In the genomic region with DNA sequence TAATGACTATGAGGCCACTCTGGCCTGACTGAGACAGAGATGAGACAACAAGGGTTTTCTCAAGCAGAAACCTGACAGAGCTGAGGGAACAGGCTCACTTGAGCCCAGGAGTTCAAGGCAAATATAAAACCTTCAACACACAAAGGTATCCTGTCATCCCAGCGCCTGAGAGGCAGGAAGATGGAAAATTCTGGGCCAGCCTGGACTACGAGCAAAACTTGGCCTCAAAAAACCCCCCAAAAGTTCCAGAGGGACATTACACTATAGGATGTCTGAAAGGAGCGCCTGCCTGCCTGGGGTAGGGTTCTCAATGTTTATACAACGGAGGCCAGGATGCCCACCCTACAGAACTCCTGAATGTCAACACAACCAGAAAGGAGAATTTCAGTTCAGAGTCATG, we compare ENCODE assay signal across 8 mouse cellular contexts. TPM values are rescaled to one million over a fixed set of nuclear protein-coding genes. Genes with fewer than 3 reads are reported as not detected.
DNase-seq lines count a peak whose midpoint lies in the region; ATAC-seq and TF ChIP-seq lines count a peak whose summit lies in the region.

No protein-coding gene starts in this region.

- peak; percentile 22 for DNase-seq in cerebellum, adult 11-12 months
- DNase-seq in cerebellum, adult 18-20 months = no peak
- DNase-seq in spleen, adult 2 months (ENCODE audit: low read depth in 1 of 2, low spot score in 2 of 2) = no peak
- no peak for DNase-seq in spleen, postnatal 36 days (ENCODE audit: low spot score in 2 of 2)
- no peak for DNase-seq in stomach, postnatal 0 days (ENCODE audit: low spot score)
- DNase-seq in urinary bladder, postnatal 36 days (ENCODE audit: low spot score in 2 of 2) = no peak

- no peak for TF ChIP-seq CTCF in spleen, adult 2 months (IDR thresholded peaks at IDR 0.05; ENCODE audit: extremely low read depth, insufficient read depth, insufficient read length, insufficient replicate concordance)
- TF ChIP-seq CTCF in stomach, postnatal 0 days (IDR thresholded peaks at IDR 0.05; ENCODE audit: low read depth) = no peak

- no peaks in the 10 kb centered on the region for H3K27me3 ChIP-seq in spleen, adult 2 months (ENCODE audit: control insufficient read depth, insufficient read depth, low read length)
- no peaks in the 10 kb centered on the region for H3K27me3 ChIP-seq in limb, embryonic 15.5 days
- H3K27me3 ChIP-seq in stomach, postnatal 0 days (ENCODE audit: control insufficient read depth, insufficient read depth, low read length) = no peaks in the 10 kb centered on the region

- ATAC-seq in limb, embryonic 15.5 days (ENCODE audit: insufficient number of reproducible peaks, low FRiP score, low TSS enrichment, low read depth) = no peak
- ATAC-seq in stomach, postnatal 0 days (ENCODE audit: low FRiP score, low TSS enrichment) = no peak
- ATAC-seq in megakaryocyte-erythroid progenitor cell, adult 5-6 weeks (replicated peaks; ENCODE audit: low FRiP score, low TSS enrichment, poor library complexity, severe bottlenecking) = no peak

- peak overlapping the region; percentile 97 for H3K9ac ChIP-seq in limb, embryonic 15.5 days
- H3K9ac ChIP-seq in stomach, postnatal 0 days (ENCODE audit: low read length) = peak overlapping the region; percentile 92

- H3K27ac ChIP-seq in spleen, adult 2 months (ENCODE audit: insufficient read depth, low read length) = peak overlapping the region; percentile 82
- H3K27ac ChIP-seq in limb, embryonic 15.5 days = 0 out of 2 replicates have a peak overlapping the region, but pooled peaks have one; percentile 13
- H3K27ac ChIP-seq in stomach, postnatal 0 days (replicated peaks) = peak overlapping the region; percentile 70

- TF ChIP-seq EP300 in stomach, postnatal 0 days (optimal IDR thresholded peaks at IDR 0.05) = no peak

- no peaks in the 10 kb centered on the region for H3K9me3 ChIP-seq in limb, embryonic 15.5 days
- H3K9me3 ChIP-seq in stomach, postnatal 0 days (ENCODE audit: control insufficient read depth, low read length) = no peaks in the 10 kb centered on the region

- peak overlapping the region; percentile 29 for H3K4me3 ChIP-seq in spleen, adult 2 months (ENCODE audit: extremely low read depth, insufficient read depth, insufficient read length)
- peak overlapping the region; percentile 88 for H3K4me3 ChIP-seq in limb, embryonic 15.5 days
- peak overlapping the region; percentile 77 for H3K4me3 ChIP-seq in stomach, postnatal 0 days (ENCODE audit: low read depth, low read length)

- peak overlapping the region; percentile 49 for H3K4me2 ChIP-seq in limb, embryonic 15.5 days
- peak overlapping the region; percentile 61 for H3K4me2 ChIP-seq in stomach, postnatal 0 days (replicated peaks; ENCODE audit: low read depth)

- peaks cover 33% of the 10 kb centered on the region; the same call in 1 of the 2 replicates for H3K4me1 ChIP-seq in spleen, adult 2 months (ENCODE audit: control insufficient read depth, insufficient read depth, insufficient read length)
- H3K4me1 ChIP-seq in limb, embryonic 15.5 days = peaks cover 54% of the 10 kb centered on the region
- H3K4me1 ChIP-seq in stomach, postnatal 0 days (replicated peaks; ENCODE audit: control insufficient read depth, insufficient read depth) = peaks cover 8% of the 10 kb centered on the region

- TF ChIP-seq POLR2A in spleen, adult 2 months (IDR thresholded peaks at IDR 0.05; ENCODE audit: low read depth, low read length) = no peak

- no peaks in the 10 kb centered on the region for H3K36me3 ChIP-seq in spleen, adult 2 months (ENCODE audit: control insufficient read depth, insufficient read depth, low read length)
- peaks cover 38% of the 10 kb centered on the region for H3K36me3 ChIP-seq in limb, embryonic 15.5 days
- no peaks in the 10 kb centered on the region for H3K36me3 ChIP-seq in stomach, postnatal 0 days (ENCODE audit: control insufficient read depth, insufficient read depth, low read length)

- WGBS in spleen, adult 2 months = 67% methylated on average over 4 of the region's 4 CpGs
- 67% methylated on average over 4 of the region's 4 CpGs for WGBS in limb, embryonic 15.5 days
- WGBS in stomach, postnatal 0 days = 36% methylated on average over 4 of the region's 4 CpGs

RNA-seq across cellular contexts. Expression of a gene that starts 1.2 kb away (rescaled TPM):
- 72.3 and 80.8 TPM in 2 replicates for polyA plus RNA-seq in spleen, adult 2 months (2012; rRNA removed)
- 210 and 217 TPM in 2 replicates for polyA plus RNA-seq in limb, embryonic 15.5 days (2015; fragmentation: Nextera tagmentation; extraction: Ambion mirVana)
- polyA plus RNA-seq in stomach, postnatal 0 days (2015; fragmentation: Nextera tagmentation; extraction: Ambion mirVana) = 100 and 101 TPM in 2 replicates
- 25.2 and 35.7 TPM in 2 replicates for total RNA-seq in megakaryocyte-erythroid progenitor cell, adult 5-6 weeks (2014; fragmentation: Nextera tagmentation)
- 13.6 and 22.1 TPM in 2 replicates for total RNA-seq in megakaryocyte-erythroid progenitor cell, adult 5-6 weeks (2017)

RNA-seq across cellular contexts. Expression of a gene that starts 5.0 kb away (rescaled TPM):
- 2.8 and 4.3 TPM in 2 replicates for polyA plus RNA-seq in spleen, adult 2 months (2012; rRNA removed)
- polyA plus RNA-seq in limb, embryonic 15.5 days (2015; fragmentation: Nextera tagmentation; extraction: Ambion mirVana) = 19.1 and 21.4 TPM in 2 replicates
- polyA plus RNA-seq in stomach, postnatal 0 days (2015; fragmentation: Nextera tagmentation; extraction: Ambion mirVana) = 4.5 and 5.0 TPM in 2 replicates
- 46.9 and 47.7 TPM in 2 replicates for total RNA-seq in megakaryocyte-erythroid progenitor cell, adult 5-6 weeks (2014; fragmentation: Nextera tagmentation)
- total RNA-seq in megakaryocyte-erythroid progenitor cell, adult 5-6 weeks (2017) = 34.5 and 37.5 TPM in 2 replicates

RNA-seq across cellular contexts. Expression of a gene that starts 29.7 kb away (rescaled TPM):
- 76.7 and 135 TPM in 2 replicates for polyA plus RNA-seq in spleen, adult 2 months (2012; rRNA removed)
- polyA plus RNA-seq in limb, embryonic 15.5 days (2015; fragmentation: Nextera tagmentation; extraction: Ambion mirVana) = 71.2 and 82.9 TPM in 2 replicates
- 28.9 and 34.9 TPM in 2 replicates for polyA plus RNA-seq in stomach, postnatal 0 days (2015; fragmentation: Nextera tagmentation; extraction: Ambion mirVana)
- 5.4 and 12.1 TPM in 2 replicates for total RNA-seq in megakaryocyte-erythroid progenitor cell, adult 5-6 weeks (2014; fragmentation: Nextera tagmentation)
- 2.1 and 6.2 TPM in 2 replicates for total RNA-seq in megakaryocyte-erythroid progenitor cell, adult 5-6 weeks (2017)

RNA-seq across cellular contexts. Expression of a gene that starts 29.8 kb away (rescaled TPM):
- 9.1 and 12.0 TPM in 2 replicates for polyA plus RNA-seq in spleen, adult 2 months (2012; rRNA removed)
- polyA plus RNA-seq in limb, embryonic 15.5 days (2015; fragmentation: Nextera tagmentation; extraction: Ambion mirVana) = 26.0 and 28.2 TPM in 2 replicates
- 44.2 and 50.6 TPM in 2 replicates for polyA plus RNA-seq in stomach, postnatal 0 days (2015; fragmentation: Nextera tagmentation; extraction: Ambion mirVana)
- total RNA-seq in megakaryocyte-erythroid progenitor cell, adult 5-6 weeks (2014; fragmentation: Nextera tagmentation) = not detected in 2 replicates
- total RNA-seq in megakaryocyte-erythroid progenitor cell, adult 5-6 weeks (2017) = not detected in 2 replicates

RNA-seq across cellular contexts. Expression of a gene that starts 39.6 kb away (rescaled TPM):
- 45.3 and 56.4 TPM in 2 replicates for polyA plus RNA-seq in spleen, adult 2 months (2012; rRNA removed)
- polyA plus RNA-seq in limb, embryonic 15.5 days (2015; fragmentation: Nextera tagmentation; extraction: Ambion mirVana) = 42.1 and 45.6 TPM in 2 replicates
- polyA plus RNA-seq in stomach, postnatal 0 days (2015; fragmentation: Nextera tagmentation; extraction: Ambion mirVana) = 43.0 and 45.1 TPM in 2 replicates
- total RNA-seq in megakaryocyte-erythroid progenitor cell, adult 5-6 weeks (2014; fragmentation: Nextera tagmentation) = 16.3 and 21.1 TPM in 2 replicates
- total RNA-seq in megakaryocyte-erythroid progenitor cell, adult 5-6 weeks (2017) = 13.2 and 29.1 TPM in 2 replicates

Comparison
In these comparisons a context has a peak if more than half of its experiments do, and no peak if none do; other contexts are left out.
1. H3K27ac ChIP-seq: peak in every context shown above with its lines; median percentile 82 in spleen, adult 2 months; 70 in stomach, postnatal 0 days; 13 in limb, embryonic 15.5 days.
2. H3K4me3 ChIP-seq: peak in every context shown above with its lines; median percentile 88 in limb, embryonic 15.5 days; 77 in stomach, postnatal 0 days; 29 in spleen, adult 2 months.